Mouse (Mus musculus) erythroblast, embryonic 14.5 days (primary cell): Measurements from ENCODE around the gene Myd88. TPM values are rescaled to one million over a fixed set of nuclear protein-coding genes. Genes with fewer than 3 reads are reported as not detected.

Experiments used
- H3K27me3 ChIP-seq: 2 replicates; pipeline ENCODE4 v1.6.1; 2012; ENCODE audit warnings: inconsistent platforms; ENCODE audit not compliant: control insufficient read depth
- H3K36me3 ChIP-seq: 2 replicates; pipeline ENCODE4 v1.6.1; 2012; ENCODE audit warnings: mild to moderate bottlenecking, inconsistent platforms; ENCODE audit not compliant: control insufficient read depth
- H3K4me1 ChIP-seq: 2 replicates; pipeline ENCODE4 v1.6.1; 2012; ENCODE audit warnings: inconsistent platforms; ENCODE audit not compliant: control insufficient read depth
- H3K4me3 ChIP-seq: replicated peaks from 2 replicates; pipeline ENCODE3; 2012; ENCODE audit warnings: moderate library complexity, mild to moderate bottlenecking, inconsistent platforms
- H3K9me3 ChIP-seq: 2 replicates; pipeline ENCODE4 v1.6.1; 2012; ENCODE audit warnings: low read length, inconsistent platforms, mixed read lengths; ENCODE audit not compliant: control insufficient read depth
- GATA1 ChIP-seq: IDR thresholded peaks from 2 replicates; pipeline ENCODE4 v1.6.1; 2012; ENCODE audit warnings: low read length, inconsistent platforms, mixed read lengths
- TAL1 ChIP-seq: IDR thresholded peaks from 3 replicates; pipeline ENCODE4 v1.6.1; 2012; ENCODE audit warnings: low read length, inconsistent platforms, mixed read lengths
- polyA plus RNA-seq: library from polyadenylated mRNA; stranded (reverse); fragments of >175 nt; gene quantifications from 2 replicates; pipeline ENCODE4 v1.2.3, GENCODE M21; 2012

Gene Myd88
- polyA plus RNA-seq, 1 experiment = 1.7 TPM

GRCm38 (mm10) chr9:119334834-119335233, 6.4 kb downstream of the Myd88 start:
- Histone ChIP-seq H3K27me3 (no peaks in the 10 kb centered on the region; the same call in 1 of the 2 replicates), H3K4me3 (no peak overlapping the region), H3K4me1 (peaks cover 18% of the 10 kb centered on the region), H3K36me3 (peaks cover 23% of the 10 kb centered on the region), H3K9me3 (no peaks in the 10 kb centered on the region)
- TF ChIP-seq TAL1 (no peak), GATA1 (no peak)

- Histone ChIP-seq H3K36me3 (peaks cover 23% of the 10 kb centered on the region), H3K4me3 (no peak overlapping the region), H3K27me3 (no peaks in the 10 kb centered on the region; the same call in 1 of the 2 replicates), H3K4me1 (peaks cover 14% of the 10 kb centered on the region), H3K9me3 (no peaks in the 10 kb centered on the region)
- no peak for TF ChIP-seq GATA1
Measured at GRCm38 (mm10) chr9:119334324-119334723, 6.9 kb downstream of the Myd88 start.

- H3K4me1 ChIP-seq = peaks cover 6% of the 10 kb centered on the region
- H3K36me3 ChIP-seq = no peaks in the 10 kb centered on the region
- H3K27me3 ChIP-seq = no peaks in the 10 kb centered on the region; the same call in 1 of the 2 replicates
- no peak overlapping the region for H3K4me3 ChIP-seq
- H3K9me3 ChIP-seq = no peaks in the 10 kb centered on the region
- no peak for TF ChIP-seq TAL1
- no peak for TF ChIP-seq GATA1
Measured at GRCm38 (mm10) chr9:119330186-119330963, 10.8 kb downstream of the Myd88 start.

GRCm38 (mm10) chr9:119328488-119328887, 12.7 kb downstream of the Myd88 start:
- Histone ChIP-seq H3K9me3 (no peaks in the 10 kb centered on the region), H3K4me3 (no peak overlapping the region), H3K36me3 (no peaks in the 10 kb centered on the region), H3K27me3 (no peaks in the 10 kb centered on the region; the same call in 1 of the 2 replicates), H3K4me1 (peaks cover 11% of the 10 kb centered on the region)
- TF ChIP-seq TAL1 = no peak
- no peak for TF ChIP-seq GATA1

- H3K4me3 ChIP-seq = peak overlapping the region; percentile 70
- H3K9me3 ChIP-seq = no peaks in the 10 kb centered on the region
- no peak for TF ChIP-seq GATA1
- TF ChIP-seq TAL1 = no peak
- peaks cover 38% of the 10 kb centered on the region for H3K4me1 ChIP-seq
- H3K27me3 ChIP-seq = no peaks in the 10 kb centered on the region
- H3K36me3 ChIP-seq = no peaks in the 10 kb centered on the region; the same call in 1 of the 2 replicates
Measured at GRCm38 (mm10) chr9:119324130-119324529, 17.1 kb downstream of the Myd88 start.

- H3K36me3 ChIP-seq = peaks cover 6% of the 10 kb centered on the region
- no peak for TF ChIP-seq TAL1
- TF ChIP-seq GATA1 = no peak
- peak overlapping the region; percentile 70 for H3K4me3 ChIP-seq
- H3K27me3 ChIP-seq = no peaks in the 10 kb centered on the region
- peaks cover 43% of the 10 kb centered on the region for H3K4me1 ChIP-seq
- no peaks in the 10 kb centered on the region for H3K9me3 ChIP-seq
Measured at GRCm38 (mm10) chr9:119323260-119323645, 18.0 kb downstream of the Myd88 start.

GRCm38 (mm10) chr9:119322289-119323259, 18.6 kb downstream of the Myd88 start, which contains the start of gene Oxsr1:
Oxsr1 (minus strand) TSS chr9:119322427.
- Histone ChIP-seq H3K9me3 (no peaks in the 10 kb centered on the region), H3K4me1 (peaks cover 44% of the 10 kb centered on the region), H3K4me3 (peak within 1 kb of the TSS; percentile 70), H3K36me3 (peaks cover 8% of the 10 kb centered on the region), H3K27me3 (no peaks in the 10 kb centered on the region)
- TF ChIP-seq TAL1 = no peak
- TF ChIP-seq GATA1 = no peak

GRCm38 (mm10) chr9:119321392-119322229, 19.6 kb downstream of the Myd88 start:
- peaks cover 44% of the 10 kb centered on the region for H3K4me1 ChIP-seq
- TF ChIP-seq TAL1 (no peak), GATA1 (no peak)
- no peaks in the 10 kb centered on the region for H3K27me3 ChIP-seq
- H3K4me3 ChIP-seq = peak overlapping the region; percentile 70
- H3K36me3 ChIP-seq = peaks cover 8% of the 10 kb centered on the region
- no peaks in the 10 kb centered on the region for H3K9me3 ChIP-seq
